Mouse (Mus musculus): Measurements from ENCODE around the gene Lipc. TPM values are rescaled to one million over a fixed set of nuclear protein-coding genes. Genes with fewer than 3 reads are reported as not detected.

Lipc gene
- total RNA-seq, 1 experiment from 2014 or later = not detected

DNA sequence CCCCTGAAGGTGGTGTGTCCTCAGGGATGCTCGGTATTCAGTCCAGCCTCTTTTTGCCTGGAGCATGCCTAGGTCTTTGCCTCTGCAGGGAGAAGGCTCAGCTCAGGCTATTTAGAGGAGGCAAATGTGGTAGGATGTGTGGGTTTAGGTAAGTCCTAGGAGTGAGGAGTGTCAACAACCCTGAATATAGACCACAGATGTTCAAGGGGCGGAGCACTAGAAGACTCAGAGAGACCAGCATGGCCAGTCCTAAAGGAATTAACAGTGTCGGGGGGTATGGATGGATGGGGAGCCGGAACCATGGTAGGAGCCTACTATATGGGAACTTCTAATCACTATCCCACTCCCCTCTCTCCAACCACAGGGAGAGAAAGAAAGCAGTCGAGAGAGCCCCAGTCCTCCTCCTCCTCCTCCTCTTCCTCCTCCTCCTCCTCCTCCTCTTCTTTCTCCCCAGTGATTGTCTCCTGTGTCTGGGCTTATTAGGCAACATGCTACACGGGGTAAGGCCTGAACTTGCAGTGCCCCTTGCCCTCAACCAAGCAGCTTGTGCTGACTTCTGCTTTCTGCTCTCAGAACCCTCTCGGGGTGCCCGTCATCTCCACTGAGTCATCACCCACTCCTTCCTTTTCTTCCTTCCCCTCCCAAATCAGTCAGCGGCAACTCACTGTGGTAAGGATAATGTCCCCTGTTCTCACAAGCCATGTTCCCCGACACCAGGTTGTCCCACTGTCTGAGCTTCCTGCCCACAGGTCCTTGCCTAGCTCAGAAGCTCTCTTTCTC, 113.7 kb downstream of the Lipc start:
- peak; percentile 89 for ATAC-seq (ENCODE audit: extremely low read depth, insufficient number of reproducible peaks, low FRiP score, poor library complexity, severe bottlenecking)

DNA sequence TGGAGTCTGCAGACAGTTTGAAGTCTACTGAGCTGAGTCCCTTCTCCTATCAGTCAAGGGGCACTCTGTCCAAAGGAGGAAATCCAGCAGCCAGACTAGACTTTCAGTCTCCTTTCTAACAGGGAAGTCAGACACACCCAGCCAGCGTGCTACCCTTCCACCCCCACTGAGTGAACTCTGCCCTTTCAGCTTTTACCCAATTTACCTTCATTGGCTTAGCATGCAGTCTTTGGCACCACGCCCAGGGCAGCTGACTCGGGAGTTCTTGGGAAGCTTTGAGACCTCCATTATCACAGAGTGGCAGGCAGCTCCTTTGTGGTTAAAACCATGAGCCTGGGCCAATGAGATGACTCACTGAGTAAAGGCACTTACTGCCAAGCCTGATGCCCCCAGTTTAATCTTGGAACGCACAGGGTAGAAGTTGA, 117.3 kb downstream of the Lipc start:
- no peak for ATAC-seq (ENCODE audit: extremely low read depth, insufficient number of reproducible peaks, low FRiP score, poor library complexity, severe bottlenecking)

DNA sequence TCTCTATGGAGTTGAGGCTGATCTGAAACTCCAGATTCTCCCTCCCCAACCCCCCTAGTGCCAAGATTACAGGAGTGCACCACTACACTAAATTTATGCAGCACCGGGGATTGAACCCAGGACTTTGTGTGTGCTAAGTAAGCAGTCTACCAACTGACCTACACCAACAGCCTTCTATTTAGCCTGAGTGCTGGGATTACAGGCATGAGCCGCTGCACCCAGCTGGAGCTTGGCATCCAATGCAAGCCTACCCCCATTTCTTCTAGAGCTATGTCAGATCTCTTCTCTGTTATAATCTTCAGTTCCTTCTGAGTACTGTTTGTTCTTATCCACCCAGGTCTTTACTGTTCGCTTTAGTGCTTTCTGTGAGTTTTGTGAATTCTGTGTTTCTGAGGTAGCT, 117.8 kb downstream of the Lipc start:
- ATAC-seq (ENCODE audit: extremely low read depth, insufficient number of reproducible peaks, low FRiP score, poor library complexity, severe bottlenecking) = no peak

DNA sequence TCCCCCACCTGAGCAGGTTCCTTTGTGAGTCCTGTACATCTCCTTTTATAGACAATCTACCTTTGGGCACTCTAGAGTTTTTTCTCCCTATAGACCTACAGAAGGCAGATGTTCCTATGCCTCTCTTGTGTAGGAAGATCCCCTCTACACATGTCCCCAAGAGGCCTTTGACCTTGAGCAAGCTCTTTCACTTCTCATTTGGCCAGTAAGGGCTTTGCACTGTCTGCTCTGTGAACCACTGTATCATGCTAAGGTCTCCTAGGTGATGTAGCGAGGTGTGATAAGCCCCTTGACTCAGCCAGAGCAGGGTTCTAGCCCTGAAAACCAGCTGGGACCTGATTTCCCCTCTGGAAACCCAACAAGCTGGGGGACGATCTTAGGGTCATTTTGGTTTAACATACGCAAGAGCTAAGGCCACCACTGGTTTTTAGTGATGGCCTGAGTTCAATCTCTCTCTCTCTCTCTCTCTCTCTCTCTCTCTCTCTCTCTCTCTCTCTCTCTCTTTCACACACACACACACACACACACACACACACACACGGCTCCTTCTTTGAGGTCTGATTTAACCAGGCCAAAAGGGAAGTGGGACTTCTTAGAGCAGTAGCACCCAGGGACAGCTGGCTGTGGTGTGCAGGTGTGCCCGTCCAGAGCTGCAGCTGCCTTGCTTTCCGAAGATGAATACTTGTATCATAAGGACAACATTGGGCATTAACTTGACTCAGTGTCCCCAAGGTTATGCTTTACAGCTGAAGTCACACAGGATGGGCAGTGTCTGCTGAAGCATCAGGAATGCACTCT, 118.7 kb downstream of the Lipc start:
- peak; percentile 31; the same call in 1 of the 2 replicates for ATAC-seq (ENCODE audit: extremely low read depth, insufficient number of reproducible peaks, low FRiP score, poor library complexity, severe bottlenecking)

DNA sequence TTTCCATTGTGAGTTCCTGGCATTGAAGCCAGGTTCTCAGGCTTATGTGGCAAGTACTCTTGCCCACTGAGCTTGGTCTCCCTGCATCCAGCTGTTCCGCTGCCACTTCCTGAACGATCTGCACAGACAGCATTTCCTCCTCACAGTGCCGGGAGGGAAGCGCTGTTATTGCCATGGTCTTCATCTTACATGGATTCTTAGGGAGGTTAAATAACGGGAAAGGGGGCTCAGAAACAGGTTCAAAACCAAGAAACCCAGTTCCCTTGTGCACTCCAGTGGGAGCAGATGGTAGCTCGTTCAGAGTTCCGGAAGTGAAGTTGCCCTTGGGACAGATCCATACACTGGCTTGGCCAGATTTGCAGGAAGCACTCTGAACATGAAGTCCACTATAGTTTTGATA, 119.8 kb downstream of the Lipc start:
- no peak for ATAC-seq (ENCODE audit: extremely low read depth, insufficient number of reproducible peaks, low FRiP score, poor library complexity, severe bottlenecking)

DNA sequence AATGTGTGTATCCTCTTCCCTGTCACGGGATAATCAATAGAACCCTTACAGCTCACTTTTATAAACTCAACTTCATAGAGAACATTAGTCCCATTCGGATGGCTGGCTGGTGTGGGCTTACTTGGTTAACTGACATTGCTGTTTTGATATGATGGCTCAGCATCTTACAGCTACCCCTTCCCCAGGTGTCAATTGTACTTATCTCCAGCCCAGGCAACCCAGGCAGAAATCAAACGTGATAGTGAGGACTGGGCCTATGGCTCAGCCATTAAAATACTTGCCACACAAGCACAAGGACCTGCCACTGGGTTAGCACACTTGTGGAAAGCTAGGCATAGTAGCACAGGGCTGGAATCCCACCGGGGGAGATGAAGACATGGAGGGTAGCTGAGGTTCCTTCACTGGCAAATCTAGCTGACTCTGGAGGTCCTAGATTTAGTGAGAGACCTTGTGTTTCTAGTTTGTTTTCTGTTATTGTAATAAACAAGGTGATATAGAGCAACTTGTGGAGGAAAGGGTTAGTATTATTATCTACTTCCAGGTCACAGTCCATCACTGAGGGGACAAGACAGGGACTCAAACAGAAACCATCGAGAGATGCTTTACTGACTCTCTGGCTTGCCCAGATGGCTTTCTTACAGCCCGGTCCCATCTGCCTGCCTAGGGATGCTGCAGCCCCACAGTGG, 121.0 kb downstream of the Lipc start:
- no peak for ATAC-seq (ENCODE audit: extremely low read depth, insufficient number of reproducible peaks, low FRiP score, poor library complexity, severe bottlenecking)

DNA sequence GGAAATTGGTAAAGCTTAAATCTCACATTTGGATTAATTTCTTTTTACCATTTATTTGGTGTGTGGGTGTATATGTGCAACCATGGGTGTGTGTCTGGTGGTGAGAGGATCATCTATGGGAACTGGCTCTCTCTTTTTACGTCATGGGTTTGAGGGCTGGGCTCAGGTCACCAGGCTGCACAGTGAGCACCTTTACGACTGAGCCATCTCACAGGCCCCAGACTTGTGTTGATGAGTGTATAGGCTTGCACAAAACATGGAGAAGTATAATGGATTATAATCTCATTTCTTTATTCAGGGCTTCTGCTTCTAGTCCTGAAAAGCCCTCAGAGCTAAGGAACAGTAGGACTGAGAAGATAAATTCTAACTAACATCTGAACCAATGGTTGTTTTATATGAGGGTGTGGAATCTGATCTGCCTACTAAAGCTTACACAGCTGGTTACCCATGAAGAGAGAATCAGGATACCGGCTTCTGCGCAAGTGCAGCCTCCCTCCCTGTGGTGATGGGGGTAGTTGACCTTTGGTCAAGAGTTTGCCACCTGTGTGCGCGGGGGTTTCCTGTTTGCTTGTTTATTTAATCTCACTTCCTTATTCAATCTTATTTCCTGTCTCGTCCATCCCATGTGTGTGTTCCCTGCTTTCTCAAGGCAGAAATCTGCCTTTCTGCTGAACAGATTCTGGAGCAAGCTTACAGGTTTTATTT, 122.1 kb downstream of the Lipc start:
- no peak for ATAC-seq (ENCODE audit: extremely low read depth, insufficient number of reproducible peaks, low FRiP score, poor library complexity, severe bottlenecking)

DNA sequence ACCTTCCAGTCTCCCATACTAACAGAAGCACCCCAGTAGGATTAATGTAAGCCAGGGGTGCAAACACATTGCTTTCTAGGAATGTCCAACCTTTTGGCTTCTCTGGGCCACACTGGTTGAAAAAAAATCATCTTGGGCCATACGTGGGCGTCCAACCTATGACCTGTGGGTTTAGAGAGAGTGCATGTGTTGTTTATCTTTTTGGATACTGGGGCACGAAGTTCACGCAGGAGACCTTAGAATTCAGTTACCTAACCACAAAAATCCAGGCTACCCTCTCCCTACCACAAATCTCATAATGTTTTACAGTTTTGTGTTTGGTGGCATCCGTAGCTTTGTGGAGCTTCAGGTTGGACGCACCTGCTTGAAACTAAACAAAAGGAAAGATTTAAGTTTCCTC, 124.1 kb downstream of the Lipc start:
- ATAC-seq (ENCODE audit: extremely low read depth, insufficient number of reproducible peaks, low FRiP score, poor library complexity, severe bottlenecking) = no peak

DNA sequence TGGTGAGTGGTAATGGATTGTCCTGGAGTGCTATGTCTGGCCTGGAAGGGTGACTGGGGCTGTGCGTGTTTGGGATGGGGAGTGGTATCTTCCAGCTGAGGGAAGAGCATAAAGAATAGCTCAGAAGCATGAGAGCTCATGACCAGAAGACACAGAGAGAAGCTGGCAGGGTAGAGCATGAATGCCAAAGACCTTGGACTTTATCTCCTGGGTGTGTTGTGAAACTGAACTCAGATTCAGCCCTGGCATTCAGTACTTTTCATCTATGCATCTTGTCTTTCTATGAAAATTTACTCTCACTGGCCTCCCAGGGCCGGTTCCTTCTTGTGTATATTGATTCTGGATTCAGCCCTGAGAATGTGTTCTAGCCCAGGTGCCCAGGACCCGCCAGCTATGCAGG, 127.9 kb downstream of the Lipc start:
- no peak for ATAC-seq (ENCODE audit: extremely low read depth, insufficient number of reproducible peaks, low FRiP score, poor library complexity, severe bottlenecking)

DNA sequence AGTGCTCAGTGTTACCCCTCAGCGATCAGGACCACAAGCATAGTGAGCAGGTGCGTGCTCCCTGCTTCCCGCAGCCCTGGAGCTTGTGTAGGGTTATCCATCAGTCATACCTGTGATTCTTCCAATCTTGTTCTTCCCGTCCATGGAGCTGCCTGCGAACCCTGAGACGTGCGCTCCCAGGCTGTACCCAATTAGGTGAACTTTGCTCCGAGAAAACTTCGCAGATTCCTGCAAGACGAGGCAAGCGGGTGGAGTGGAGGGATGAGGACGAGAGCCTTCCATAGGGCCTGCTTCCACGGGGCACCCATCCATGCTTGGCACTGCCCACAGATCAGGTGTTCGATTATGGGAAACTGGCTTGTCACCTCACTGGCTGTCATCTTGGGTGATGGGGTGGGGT, 133.3 kb downstream of the Lipc start:
- ATAC-seq (ENCODE audit: extremely low read depth, insufficient number of reproducible peaks, low FRiP score, poor library complexity, severe bottlenecking) = no peak

DNA sequence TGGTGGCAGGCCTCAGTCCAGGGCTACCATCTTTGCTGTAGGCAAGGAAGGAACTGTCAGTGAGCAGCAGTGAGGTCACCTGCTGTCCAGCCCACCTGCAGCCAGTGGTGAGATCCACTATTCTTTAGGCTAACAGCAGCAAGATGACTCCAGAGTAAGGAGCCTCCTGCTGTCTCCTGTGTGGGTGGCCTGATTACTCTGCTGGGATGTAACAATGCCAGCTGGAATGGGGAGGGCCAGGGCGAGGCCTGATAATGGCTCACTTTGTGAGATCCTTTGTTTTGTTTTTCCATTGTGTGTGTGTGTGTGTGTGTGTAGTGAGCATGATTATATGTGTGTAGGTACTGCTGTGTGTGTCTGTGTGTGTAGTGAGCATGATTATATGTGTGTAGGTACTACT, 134.6 kb downstream of the Lipc start:
- no peak for ATAC-seq (ENCODE audit: extremely low read depth, insufficient number of reproducible peaks, low FRiP score, poor library complexity, severe bottlenecking)

DNA sequence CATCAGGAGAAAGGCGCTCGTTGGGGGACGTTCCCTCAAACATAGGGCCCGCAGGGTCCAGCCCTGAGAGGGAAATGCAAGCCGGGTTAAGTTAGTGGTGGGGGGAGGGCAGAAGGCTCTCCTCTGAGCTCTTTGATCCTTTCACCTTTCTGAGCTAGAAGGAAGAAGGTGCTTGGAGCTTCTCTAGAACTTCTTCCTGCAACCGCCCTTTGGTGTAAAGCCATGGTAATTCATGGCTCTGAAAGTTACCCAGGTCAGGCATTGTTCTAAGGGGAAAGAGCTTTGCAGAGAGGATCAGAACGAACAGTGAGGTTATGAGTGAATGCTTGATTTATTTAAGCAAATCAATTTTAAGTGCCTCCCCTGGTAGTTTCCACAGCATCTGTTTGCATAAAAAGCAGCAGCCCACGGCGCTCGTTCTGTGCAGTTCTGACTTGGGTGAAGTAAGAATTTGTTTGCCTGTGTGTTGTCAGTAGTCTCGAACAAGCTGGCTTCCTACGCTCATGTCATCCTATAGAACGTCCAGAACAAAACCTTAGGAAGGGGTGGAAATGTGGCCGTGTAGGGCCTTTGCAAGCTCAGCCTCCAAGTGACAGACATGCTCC, 135.2 kb downstream of the Lipc start:
- no peak for ATAC-seq (ENCODE audit: extremely low read depth, insufficient number of reproducible peaks, low FRiP score, poor library complexity, severe bottlenecking)

DNA sequence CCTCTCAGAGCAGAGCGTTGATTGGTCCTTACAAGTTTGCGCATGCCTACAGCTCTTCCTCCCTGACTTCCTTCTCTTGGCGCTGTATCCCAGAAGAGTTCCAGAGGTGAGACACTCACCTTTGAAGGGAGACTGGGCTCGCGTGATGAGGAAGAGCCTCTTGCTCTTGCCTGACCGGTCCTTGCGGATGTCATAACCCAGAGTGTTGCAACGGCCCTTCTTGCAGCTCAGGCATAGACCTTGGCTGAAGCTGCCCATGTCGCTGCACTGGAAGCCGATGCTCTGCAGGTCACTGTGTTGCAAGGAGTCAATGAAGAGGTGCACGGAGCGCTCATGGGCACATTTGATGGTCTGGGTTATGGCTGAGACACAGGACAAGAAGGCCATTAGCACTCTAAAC, 139.5 kb downstream of the Lipc start:
- peak; percentile 75; the same call in 1 of the 2 replicates for ATAC-seq (ENCODE audit: extremely low read depth, insufficient number of reproducible peaks, low FRiP score, poor library complexity, severe bottlenecking)

DNA sequence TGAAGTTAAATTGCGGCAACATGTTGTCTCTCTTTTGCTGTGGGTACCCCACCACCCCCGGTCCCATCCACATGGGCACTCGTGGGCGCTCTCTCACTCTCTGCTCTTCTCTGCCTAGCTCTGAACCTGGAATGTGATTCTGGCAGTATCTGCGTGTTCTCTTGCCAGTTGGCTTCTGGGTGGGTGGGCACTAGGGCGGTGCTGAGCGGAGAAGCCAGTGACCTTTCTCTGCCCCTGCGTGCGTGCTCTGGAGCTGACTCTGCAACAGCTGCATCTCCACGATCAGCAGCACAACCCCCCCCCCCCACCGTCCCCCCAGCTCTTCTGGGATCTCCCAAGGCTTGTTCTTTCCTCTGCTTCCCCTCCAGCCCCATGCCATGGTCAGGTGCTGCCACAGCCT, 144.3 kb downstream of the Lipc start:
- ATAC-seq (ENCODE audit: extremely low read depth, insufficient number of reproducible peaks, low FRiP score, poor library complexity, severe bottlenecking) = no peak

DNA sequence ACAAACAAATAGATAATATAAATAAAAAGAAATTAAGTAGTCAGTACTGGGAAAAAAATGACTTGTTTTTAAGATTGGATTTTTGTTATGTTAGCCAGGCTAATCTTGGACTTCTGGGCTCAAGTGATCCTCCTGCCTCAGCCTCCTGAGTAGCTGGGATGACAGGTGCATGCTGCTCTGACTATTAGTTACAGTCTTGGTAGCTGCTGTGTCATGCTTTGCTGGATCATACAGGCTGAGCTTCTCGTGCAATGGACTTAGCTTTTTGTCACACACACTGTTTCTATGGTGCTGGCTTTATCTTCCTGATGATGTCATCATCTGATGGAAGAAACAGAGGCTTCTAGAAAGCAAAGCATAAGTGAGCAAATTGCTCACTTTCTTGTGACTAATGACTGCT, 146.0 kb downstream of the Lipc start:
- ATAC-seq (ENCODE audit: extremely low read depth, insufficient number of reproducible peaks, low FRiP score, poor library complexity, severe bottlenecking) = no peak

DNA sequence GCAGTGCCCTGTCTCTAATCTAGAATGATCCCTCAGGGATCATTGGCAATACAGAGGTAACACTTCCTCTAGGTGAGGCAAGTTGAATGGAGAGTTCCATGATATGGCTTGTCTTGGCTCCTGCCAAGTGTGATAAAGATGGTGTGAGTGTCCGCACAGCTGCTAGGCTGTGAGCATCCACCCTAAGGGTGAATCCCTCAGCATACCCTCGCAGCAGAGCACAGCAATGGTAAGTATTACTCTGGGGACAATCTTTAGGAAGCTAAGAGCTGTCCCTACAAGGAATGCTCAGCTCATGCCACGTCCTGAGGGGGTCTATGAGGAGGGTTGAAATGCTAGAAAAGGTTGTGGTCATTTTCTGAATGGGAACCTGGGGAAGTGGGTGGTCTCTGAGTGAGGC, 149.2 kb downstream of the Lipc start:
- ATAC-seq (ENCODE audit: extremely low read depth, insufficient number of reproducible peaks, low FRiP score, poor library complexity, severe bottlenecking) = no peak

DNA sequence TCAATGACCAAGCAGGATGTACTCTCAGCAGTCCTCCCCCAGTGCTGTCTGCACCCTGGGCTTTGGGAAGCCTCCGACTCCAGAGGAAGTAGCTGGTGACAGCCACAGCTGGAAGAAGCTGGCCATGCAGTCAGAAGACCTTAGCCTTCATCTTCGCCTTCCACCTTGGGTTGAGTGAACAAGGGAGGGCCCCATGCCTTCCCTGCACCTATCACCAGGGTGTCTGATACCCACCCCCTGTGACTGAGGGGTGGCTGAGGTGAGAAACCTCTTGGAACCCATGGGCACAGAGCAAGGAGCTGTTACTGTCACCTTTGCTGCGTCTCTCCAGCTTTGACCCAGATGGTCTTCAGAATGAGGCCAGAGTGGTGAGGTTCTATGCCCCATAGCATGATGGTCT, 150.3 kb downstream of the Lipc start:
- no peak for ATAC-seq (ENCODE audit: extremely low read depth, insufficient number of reproducible peaks, low FRiP score, poor library complexity, severe bottlenecking)

DNA sequence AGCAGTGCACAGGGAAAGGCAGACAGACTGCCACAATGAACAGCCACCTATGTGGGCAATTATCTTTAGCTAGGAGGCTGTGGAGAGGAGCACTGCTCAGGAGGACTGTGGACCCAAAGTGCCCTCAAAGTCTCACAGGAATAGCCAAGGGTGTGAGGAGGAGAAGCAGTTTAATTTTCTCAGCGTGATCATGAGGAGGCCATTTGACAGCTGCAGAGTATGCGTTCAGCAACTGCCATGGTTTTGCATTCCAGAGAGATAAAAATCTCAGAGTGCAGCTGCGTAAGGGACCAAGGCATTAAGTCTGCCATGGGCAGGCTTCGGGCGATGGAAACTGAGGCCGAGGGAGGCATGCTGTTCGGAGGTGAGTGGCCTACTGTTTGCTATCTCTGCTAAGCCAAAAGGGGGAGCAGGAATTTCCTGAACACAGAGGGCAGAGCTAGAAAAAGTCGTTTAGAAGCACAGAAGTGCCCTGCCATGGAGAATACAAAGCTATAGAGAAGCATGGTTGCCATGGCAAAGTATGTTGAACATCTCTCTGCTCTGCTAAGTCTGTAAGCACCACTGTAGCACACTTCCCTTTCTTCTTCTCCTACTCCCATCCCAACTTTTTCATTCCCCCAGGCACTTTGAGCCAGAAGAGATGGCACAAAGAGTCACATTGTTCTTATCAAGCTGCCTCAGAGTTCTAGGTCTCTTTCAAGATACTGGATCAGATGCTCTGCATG, 151.3 kb downstream of the Lipc start:
- ATAC-seq (ENCODE audit: extremely low read depth, insufficient number of reproducible peaks, low FRiP score, poor library complexity, severe bottlenecking) = no peak

Data from neutrophil, adult 5-6 weeks (primary cell).